Mouse (Mus musculus) mouse trophoblast stem cell (cell line): ENCODE data around the gene Flt1.

Experiments
- in situ Hi-C, 2 experiments: fragments of 300-500 bp; cut with MseI, MboI; formaldehyde crosslinking; loops; 2 replicates in 1 of 2; 3 replicates in 1 of 2; pipeline ENCODE4 v1.15.1; 2025

The Flt1 gene

DNA sequence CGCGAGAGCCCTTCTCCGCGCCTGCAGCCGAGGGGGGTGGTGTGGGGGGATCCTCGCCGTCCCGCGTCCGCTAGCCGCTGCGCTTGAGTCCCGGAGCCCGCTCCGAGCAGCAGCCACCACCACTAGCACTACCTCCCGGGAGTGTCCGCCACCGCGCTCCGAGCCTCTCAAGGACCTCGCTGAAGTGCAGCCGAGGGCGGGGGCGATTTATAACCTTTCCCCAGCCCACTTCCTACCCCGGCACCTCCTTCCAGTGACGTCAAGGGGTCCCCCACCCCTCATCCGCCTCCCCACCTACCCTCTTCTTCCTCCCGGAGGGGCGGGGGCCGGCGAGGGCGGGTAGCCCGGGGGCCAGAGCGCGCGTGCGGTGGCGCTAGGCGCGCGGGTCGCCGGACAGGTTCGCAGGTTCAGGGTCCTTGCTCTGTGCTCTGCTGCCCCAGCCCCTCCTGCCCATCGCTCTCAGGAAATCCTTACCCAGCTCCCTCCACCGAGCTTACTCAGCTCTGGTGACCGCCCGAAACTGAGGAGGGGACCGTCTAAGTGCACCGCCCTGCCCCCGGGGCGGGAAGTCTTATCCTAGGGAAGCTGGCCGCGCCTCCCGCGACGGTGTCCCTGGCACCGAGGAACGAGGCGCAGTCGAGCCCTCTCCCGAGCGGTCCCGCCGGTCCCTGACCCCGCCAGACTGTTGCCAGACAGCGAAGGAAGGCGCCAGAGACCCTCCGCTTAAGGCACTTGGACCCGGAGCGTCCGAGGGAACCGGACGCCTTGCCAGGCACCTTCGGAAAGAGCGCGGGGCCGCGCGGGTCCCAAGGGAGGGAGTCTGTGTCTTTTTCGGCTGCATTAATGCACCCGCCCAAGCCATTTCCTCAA, at the start of gene Flt1:
Flt1 (minus strand) TSS at position 181 of the 870 bp plus-strand sequence.
- in situ Hi-C loops = no loop called here

- in situ Hi-C loops = no loop called here
Measured at GRCm38 (mm10) chr5:147775222-147775621, 49.4 kb upstream of the Flt1 start.

- in situ Hi-C loops = no loop called here
Measured at GRCm38 (mm10) chr5:147769918-147770317, 44.1 kb upstream of the Flt1 start.

DNA sequence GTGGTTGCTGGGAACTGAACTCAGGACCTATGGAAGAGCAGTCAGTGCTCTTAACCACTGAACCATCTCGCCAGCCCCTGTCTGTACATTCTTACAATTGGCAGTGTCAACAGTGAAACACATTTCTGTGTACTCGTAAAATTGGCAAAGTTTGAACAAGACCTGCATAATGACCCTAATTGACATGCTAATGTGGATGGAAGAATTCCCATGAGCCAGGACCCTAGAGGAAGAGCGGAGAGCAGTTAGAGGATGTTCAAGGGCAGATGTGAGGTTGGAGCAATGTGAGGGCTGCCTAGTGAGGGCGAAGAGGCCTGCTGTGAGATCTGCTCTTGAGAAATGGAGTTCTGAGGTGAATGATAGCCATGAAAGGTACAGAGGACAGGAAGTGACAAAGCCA, 38.2 kb upstream of the Flt1 start:
- in situ Hi-C loops = no loop called here

- in situ Hi-C loops = no loop called here
Measured at GRCm38 (mm10) chr5:147761984-147762383, 36.2 kb upstream of the Flt1 start.

DNA sequence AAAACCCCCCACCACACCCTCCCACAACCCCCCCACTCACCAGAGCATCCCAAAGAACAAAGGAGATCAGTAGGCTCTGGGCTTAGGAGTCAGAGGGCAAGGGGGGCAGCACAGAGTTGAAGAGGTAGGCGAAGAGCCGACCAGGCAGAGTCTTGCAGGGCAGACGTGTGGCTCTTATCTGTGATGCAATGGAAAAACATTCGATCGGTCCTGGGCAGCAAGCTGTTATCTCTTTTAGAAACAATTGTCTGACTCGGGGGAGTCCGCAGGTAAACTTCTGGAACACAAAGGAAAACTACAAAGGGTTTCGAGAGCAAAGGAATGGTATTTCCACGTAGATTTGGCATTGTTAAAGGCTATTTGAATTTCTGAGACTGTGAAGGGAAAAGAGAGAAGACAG, 35.5 kb upstream of the Flt1 start:
- in situ Hi-C loops = no loop called here

- in situ Hi-C loops = no loop called here
Measured at GRCm38 (mm10) chr5:147758640-147759319, 33.0 kb upstream of the Flt1 start.

- in situ Hi-C loops = no loop called here
Measured at GRCm38 (mm10) chr5:147757832-147758587, 32.2 kb upstream of the Flt1 start.

DNA sequence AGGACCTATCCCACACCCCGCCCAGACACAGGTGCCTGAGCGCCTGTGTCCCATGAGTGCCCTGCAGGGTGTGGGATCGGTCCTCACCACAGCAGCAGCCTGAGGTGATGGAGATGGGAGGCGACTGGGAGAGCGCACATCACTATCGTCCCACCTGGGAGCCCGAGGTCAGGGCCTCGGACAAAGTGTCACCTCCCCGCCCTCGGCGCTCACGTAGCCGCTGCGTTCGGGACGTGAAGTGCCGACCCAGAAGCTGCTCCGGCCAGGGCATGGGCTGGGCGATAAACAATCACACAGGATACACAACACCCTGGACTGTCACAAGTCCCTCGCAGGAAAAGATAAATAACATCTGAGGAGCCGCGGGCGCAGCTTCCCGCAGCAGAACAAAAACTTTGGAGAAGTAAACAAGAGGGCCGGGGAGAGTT, 27.1 kb upstream of the Flt1 start:
- in situ Hi-C loops = no loop called here

- in situ Hi-C loops = no loop called here
Measured at GRCm38 (mm10) chr5:147751673-147752130, 25.9 kb upstream of the Flt1 start.

- in situ Hi-C loops = no loop called here
Measured at GRCm38 (mm10) chr5:147749972-147750371, 24.2 kb upstream of the Flt1 start.

- in situ Hi-C loops = no loop called here
Measured at GRCm38 (mm10) chr5:147748081-147748581, 22.3 kb upstream of the Flt1 start.

DNA sequence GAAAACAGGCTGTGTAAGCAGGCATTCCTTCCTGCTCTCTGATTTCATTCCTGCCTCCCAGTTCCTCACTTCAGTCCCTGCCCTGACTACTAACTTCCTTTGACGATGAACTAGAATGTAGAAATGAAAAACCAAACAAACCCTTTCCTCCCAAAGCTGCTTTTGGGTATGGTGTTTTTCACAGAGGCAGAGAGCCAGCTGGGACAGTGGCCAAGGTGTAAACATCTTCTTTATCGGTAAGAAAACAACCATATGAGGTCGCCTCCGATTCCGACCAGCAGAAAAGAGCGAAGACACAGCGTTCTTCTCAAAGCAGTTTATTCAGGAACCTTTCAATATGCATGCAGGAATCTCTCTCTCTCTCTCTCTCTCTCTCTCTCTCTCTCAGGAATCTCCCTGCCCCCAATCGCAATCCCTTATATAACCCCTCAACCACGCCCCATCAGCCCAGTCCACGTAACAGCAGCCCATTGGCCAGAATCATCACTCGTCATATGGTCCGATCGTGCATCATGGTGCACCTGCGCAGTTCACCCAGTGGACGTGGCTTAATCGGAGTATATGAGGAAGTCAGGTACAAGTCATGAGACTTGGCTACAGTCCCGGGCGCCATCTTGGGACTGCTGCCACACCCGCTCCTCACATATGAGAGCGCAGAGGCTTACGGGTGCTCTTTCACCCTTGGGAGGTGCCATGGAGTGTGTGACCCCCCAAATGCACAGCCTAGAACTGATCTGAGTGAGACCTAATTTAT, 19.3 kb upstream of the Flt1 start:
- in situ Hi-C loops = no loop called here

- in situ Hi-C loops = no loop called here
Measured at GRCm38 (mm10) chr5:147742468-147743111, 16.8 kb upstream of the Flt1 start.

- in situ Hi-C loops = no loop called here
Measured at GRCm38 (mm10) chr5:147736766-147737280, 11.0 kb upstream of the Flt1 start.

DNA sequence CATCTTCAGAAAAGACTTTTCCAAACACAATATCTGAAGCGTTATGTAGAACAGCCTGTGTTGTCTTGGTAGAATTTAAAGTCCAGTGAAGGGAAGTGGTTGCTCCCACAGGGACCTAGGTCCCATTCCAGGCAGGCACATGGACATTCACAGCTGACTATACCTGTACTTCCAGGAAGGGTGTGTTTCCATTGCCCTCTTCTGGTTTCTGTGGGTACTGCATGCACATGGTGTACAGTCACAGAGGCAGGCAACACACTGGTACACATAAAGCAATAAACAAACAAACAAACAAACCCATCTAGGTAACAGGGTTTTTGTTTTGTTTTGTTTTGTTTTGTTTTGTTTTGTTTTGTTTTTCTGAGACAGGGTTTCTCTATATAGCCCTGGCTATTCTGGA, 7.9 kb upstream of the Flt1 start:
- in situ Hi-C loops = no loop called here

GRCm38 (mm10) chr5:147732926-147733325, 7.1 kb upstream of the Flt1 start:
- in situ Hi-C loops = no loop called here

DNA sequence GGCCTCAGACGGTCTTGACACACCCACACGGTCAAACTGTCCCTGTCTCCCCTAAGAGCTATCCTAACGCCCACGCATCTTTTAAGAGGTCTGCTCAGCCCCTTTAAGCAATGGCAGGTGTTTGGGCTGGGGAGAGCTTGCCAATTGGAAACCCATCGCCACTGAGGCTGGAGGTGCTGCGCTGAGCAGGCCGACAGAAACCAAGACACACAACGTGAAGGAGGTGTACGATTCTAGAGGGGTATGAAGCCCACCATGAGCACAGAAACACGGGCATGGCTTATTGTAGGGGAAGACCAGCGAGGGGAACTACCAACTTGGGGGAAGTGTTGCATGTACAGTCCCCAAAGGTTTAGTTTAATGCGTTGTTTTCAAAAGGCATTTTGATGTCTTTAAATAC, 1.7 kb upstream of the Flt1 start:
- in situ Hi-C loops = no loop called here

- in situ Hi-C loops = no loop called here
Measured at GRCm38 (mm10) chr5:147726701-147727393, 1.0 kb upstream of the Flt1 start.
